Mouse (Mus musculus) liver (tissue): ENCODE results near the gene Ifnar1.
"Not testable (repeated sequence)": the region's sequence is repeated elsewhere in the genome, so short reads cannot be mapped to it uniquely, and the experiment has no call there.

Experiments used
- DNase-seq: peaks from one replicate; pipeline ENCODE4 v3.0.0-alpha.2; 2020; ENCODE audit warnings: mixed read lengths

The Ifnar1 gene

DNA sequence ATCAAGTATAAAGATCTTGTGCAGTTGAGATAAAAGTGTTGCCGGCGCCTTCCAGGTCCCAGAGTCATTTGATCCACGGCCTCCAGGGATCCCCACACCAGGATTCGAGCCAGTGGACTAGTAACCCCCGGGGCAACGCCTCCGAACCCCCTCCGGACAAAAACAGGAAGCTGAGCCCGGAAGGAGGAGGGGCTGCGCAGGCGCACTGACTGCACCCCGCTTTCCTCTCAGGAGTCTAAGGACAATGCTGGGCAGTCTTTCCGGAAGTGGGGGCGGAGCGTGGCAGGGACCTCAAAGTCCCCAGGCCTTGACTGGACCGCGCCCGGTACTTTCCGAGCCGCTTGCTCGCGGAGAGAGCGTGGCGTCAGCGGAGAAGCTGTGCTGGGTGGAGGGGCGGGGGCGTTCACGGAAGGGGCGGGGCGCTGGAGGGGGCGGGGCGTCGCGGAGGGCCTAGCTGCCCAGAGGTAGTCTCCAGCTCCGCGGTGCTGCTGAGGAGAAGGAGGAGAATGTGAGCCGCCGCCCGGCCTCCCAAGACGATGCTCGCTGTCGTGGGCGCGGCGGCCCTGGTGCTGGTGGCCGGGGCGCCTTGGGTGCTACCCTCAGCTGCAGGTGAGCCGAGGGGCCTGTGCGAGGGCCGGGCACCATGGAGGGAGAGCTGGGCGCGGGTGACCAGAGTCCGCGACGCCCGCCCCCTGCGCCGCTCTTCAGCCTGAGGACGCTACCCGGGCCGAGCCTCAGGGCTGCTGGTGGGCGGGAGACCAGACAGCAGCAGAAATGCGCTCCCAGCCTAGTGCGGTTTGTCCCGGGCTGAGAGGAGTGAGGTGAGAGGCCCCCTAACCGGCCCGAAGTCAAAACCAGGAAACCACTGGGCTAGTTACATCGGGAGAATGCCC lies at the start of gene Ifnar1:
TSS of gene Ifnar1 (plus strand) at position 431 of the 893 bp plus-strand sequence.
- DNase-seq, result peak; percentile 100

DNA sequence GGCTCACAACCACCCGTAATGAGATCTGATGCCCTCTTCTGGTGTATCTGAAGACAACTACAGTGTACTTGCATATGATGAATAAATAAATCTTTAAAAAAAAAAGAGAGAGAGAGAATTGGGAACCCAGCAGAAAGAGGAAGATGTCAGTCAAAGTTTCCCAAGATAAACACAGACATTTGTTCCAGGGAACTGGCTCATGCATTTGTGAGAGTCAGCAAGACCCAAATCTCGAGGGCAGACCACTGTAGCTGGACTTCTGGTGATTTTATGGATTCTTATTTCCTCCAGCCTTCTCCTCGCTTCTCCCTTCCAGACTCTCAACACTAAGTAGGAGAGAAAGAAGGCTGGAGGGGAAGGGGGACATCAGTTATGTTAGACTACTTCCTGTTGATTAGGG lies 47.0 kb upstream of the Ifnar1 start:
- DNase-seq, result no peak

DNA sequence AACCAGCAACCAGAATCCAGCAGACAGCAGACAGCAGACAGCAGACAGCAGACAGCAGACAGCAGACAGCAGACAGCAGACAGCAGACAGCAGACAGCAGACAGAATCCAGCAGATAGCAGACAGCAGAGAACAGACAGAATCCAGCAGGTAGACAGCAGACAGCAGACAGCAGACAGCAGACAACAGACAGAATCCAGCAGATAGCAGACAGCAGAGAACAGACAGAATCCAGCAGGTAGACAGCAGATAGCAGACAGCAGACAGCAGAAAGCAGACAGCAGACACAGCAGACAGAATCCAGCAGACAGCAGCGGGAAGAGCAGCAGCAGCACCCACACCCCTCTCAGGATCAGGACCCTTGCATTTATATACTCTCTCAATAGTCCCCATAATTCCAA lies 46.4 kb upstream of the Ifnar1 start:
- DNase-seq, result not testable (repeated sequence)

DNA sequence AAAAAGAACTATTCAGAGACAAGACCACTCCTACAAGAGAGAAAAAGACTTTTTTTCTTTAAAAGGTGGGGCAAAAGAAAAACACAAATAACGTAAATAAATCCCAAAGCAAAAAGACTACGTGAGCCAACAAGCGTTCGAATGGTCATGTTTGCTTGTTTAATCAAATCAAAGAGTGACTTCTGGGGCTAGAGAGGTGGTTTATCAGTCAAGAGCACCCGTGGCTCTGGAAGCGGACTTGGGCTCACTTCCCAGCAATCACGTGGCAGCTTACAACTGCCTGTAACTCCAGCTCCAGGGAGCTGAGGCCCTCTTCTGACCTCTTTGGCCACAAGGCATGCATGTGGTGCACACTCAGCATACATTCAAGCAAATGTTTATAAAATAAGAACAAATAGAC lies 43.7 kb upstream of the Ifnar1 start:
- DNase-seq, result peak; percentile 90

DNA sequence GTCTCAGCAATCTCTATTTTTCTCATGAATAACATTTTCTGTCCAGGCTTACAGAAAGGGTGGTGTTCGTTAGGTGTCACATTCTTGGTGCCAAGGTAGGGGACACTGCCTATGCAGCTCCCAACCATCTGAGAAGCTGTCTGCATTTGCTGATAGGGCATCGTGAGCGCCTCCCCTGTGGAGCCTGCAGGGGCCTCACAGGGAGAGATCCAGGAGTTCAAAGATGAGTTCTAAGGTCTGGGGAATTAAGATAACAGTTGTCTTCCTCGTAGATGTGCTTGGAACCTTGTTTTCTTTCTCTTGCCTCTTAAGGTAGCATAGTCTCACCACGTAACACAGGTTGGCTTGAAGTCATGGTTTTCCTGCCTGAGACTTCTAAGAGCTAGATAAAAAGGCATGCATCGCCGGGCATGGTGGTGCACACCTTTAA lies 43.2 kb upstream of the Ifnar1 start:
- DNase-seq, result peak; percentile 93

DNA sequence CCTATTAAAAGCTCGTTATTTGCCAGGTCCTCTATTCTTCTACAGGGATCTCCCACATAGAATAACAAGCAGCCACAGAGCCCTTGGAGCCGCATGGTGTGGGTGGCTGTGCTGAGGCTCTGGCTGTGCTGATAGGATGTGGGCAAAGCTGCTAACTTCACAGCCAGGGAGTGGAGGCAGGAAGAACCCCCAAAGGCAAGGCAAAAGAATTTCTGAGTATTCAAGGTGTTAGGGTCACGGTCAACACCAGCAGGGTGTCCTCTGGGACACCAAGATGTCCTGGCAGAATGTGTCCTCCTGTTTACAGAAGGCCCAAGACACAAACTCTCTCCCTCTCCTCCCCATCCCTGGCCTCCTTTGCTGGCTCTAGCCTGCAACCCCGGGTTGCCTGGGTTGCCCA lies 42.6 kb upstream of the Ifnar1 start:
- peak; percentile 83 for DNase-seq

DNA sequence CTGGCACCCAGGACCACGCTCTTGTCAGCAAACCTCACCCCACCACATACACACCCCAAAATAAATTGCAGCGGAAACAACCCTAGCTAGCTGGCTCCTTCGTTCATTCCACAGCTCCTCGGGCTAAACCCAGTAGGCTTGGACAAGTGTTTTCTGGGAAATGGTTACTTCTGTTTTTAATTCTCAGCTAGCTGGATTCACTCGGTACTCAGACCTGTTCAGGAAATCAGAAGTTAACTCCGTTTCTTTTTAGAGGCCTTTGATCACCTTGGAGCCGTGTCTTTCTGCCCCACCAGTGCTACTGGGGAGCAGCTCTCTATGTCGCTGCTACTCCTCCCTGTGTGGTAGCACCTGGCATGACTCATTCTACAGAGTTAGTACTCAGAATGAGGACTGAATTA lies 41.8 kb upstream of the Ifnar1 start:
- no peak for DNase-seq

DNA sequence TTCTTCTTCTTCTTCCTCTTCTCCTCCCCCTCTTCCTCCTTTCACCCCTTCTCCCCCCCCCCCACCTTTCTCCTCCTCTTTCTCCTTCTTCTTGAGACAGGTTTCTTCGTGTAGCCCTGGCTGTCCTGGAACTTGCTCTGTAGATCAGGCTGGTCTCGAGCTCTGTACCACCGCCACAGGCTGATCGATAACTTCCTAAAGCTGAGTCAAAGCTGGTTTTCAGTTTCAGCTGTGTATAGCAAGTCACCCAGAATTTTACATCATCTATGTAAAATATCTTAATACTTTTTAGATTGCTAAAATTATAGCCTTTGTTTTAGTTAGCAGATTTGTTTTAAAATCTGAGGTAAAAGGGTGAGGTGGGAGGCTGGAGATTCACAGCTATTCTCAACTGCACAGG lies 40.2 kb upstream of the Ifnar1 start:
- no peak for DNase-seq

DNA sequence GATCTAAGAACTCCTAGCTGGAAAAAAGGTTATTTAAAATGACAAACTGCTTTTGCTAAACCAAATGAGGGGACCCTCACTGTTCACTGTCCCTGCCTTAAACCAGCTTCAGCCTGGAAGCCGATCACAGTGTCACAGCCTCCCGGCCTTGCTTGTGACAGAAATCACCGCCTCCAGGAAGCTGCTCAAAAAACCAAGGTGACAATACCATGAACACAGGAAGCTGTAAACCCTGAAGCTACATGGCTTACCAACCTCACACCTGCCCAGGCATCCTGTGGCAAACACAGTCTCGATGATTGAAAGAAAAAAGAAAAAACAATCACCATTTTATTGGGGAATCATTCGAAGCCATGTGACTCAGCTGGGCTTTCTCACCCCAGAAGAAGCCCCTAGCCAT lies 39.5 kb upstream of the Ifnar1 start:
- DNase-seq, result no peak

DNA sequence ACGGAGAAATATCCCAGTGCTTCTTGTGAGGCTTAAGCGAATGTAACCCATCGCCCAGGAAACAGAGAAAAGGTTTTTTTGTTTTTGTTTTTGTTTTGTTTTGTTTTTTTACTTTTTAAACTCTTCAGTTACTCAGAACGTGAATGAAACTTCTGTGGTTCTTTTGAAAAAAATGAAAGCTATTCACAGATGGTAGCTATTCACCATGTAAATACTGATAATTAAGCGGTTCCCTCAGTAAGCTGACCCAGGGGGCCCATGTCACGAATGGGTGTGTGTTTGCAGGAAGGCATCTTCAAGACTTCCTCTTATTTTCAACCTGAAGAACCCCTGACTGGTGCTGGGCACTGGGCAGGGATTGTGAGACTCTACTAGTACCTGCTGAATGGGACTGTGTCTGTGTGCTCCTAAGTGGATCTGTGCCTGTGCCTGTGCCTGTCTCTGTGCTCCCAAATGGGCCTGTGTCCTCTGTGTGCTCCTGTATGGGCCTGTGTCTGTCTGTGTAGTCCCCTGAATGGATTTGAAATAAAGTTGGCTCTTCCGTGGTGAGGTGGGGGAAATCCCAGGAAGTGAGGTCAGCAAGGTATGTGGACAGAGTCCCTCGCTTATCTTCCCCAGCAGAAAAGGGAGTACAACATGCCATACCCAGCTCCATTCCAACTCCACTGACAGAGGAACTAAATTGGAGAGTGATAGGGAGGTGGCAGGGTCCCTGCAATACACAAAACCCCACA lies 38.1 kb upstream of the Ifnar1 start:
- DNase-seq, result peak; percentile 38

DNA sequence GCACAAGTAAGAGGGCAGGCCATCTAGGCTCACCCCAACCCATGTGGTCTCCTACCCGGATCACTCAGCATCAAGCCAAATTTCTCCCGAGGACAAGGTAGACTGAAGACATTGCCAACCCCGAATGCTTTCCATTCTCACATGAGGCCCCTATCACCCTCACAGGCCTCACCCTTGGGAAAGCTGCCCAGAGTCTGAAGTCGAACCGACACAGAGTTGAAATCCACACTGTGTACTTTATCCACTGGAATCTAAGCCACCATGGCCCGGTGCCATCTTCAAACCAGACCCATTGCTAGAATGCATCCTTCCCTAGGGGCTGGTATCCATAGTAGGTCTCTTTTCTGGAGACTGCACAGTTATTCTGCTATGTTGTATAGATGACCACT lies 37.5 kb upstream of the Ifnar1 start:
- DNase-seq, result peak; percentile 31

DNA sequence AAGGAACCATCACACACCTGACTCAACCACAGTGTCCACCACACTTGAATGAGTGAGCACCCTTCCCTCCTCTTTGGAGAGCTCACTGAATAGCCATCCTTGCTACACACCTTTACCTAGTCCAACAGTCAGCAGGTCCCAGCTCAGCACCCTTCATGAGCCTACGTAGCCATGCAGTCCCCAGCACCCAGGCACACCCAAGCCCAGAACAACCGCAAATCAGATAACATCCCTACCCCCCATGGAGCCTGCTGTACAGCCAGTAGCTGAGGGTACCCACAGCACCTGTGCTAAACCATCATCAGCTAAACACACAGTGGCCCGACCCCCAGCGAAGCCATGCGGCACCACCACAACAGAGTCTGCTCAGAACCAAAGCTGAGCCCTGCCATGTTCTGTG lies 37.0 kb upstream of the Ifnar1 start:
- DNase-seq, result peak; percentile 71

DNA sequence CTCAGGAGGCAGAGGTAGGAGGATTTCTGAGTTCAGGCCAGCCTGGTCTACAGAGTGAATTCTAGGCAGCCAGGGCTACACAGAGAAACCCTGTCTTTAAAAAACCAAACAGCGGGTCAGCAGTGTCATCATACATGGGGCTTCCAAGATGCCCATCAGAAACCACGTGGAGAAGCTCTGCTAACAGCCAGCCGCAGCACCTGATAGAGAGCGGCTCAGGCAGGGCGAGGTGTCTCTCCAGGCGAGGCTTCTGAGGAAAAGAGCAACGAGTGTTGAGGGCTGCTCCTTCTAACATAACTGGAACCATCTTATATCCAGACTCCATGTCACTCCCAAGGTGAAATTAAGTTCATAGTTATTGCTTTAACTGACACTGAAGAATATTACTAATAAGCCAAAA lies 36.1 kb upstream of the Ifnar1 start:
- DNase-seq, result peak; percentile 75

DNA sequence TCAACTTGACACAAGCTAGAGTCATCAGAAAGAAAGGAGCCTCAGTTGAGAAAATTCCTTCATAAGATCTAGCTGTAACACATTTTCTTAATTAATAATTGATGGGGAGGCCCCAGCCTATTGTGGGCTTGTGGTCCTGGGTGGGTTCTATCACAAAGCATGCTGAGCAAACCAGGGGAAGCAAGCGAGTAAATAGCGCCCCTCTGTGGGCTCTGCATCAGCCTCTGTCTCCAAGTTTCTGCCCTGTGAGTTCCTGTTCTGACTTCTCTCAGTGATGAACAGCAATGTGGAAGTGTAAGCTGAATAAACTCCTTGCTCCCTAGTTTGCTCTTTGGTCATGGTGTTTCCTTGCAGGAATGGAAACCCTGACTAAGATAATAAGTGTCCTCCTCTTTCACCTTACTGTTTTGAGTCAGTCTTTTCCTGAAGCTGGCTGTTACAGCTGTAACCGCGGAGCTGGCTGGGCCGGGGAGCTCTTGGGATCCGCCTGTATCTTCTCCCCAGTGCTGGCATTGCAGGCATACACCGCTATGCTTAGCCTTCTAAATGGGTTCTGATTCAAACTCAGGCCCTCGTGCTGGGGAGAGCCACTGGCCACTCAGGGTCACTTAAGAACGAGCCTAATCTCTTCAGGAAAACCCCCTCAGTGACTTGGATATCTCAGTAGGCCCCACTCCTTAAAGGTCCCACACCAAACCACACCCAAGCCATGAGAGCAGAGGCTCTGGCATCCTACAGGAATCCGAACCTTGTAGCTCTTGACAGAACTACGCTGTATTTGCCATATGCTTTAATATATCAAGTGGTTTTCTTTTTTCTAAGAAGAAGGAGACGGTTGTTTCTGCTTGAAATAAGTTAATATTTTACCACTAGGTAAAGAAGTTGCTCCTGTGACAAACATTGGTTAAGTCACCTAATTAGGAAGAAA lies 34.6 kb upstream of the Ifnar1 start:
- peak; percentile 34 for DNase-seq

DNA sequence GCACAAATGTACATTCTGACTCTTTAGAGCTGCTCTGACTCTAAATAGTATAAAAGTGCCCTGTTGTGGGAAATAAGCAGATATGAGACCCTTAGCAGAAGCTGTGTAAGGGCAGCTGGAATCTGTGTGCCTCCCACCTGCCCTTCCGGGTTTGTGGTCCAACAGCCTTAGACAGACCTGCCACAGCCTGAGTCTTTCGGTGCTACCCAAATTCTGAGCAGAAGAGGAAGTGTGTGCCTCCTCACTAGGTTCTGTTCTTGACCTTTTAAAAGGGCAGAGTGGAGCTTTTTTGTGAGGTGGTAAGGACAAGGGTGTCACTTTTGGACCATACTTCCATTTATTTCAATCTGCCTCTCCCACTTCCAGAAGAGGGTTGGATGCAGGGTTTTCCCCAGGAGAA lies 33.1 kb upstream of the Ifnar1 start:
- no peak for DNase-seq

DNA sequence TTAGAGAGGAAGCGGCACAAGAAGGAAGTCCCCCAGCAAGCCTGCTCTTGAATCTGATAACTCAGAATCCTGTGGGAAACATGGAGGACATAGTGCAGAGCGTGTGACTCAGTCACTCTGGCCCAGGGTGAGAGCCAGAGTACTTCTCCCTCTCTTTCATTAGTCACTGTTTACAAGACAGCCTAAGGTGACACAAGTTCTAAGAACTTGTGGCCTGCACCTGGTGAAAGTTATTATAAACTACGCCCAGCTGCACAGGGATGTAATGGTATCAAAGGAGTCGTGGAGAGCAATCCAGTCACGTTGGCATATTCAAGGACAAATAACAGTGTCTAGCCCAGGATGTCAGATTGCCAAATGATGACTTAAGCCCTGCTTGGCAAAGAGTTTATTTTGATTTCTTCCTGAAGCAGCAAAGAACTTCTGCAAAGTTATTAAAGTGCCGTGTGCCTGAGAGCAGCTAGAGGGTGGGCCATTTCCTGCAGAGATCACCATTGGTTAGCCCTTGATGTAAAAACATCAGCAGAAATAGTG lies 32.6 kb upstream of the Ifnar1 start:
- no peak for DNase-seq

DNA sequence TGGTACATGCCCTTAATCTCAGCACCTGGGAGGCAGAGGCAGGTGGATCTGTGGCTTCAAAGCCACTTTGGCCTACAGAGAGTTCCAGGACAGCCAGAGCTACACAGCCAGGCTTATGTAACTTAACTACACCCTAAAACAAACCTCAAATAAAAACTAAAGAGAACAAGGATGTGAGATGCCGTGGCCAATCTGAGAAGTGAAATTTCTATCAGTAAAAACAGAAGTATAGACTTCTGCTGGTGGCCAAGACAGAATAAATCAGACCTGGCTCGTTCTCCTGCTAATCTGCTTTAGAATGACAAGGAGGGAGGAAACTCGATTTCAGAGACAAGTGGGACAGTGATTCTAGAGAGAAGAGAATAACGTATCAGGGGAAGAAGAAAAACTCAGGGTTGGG lies 29.2 kb upstream of the Ifnar1 start:
- DNase-seq, result no peak

DNA sequence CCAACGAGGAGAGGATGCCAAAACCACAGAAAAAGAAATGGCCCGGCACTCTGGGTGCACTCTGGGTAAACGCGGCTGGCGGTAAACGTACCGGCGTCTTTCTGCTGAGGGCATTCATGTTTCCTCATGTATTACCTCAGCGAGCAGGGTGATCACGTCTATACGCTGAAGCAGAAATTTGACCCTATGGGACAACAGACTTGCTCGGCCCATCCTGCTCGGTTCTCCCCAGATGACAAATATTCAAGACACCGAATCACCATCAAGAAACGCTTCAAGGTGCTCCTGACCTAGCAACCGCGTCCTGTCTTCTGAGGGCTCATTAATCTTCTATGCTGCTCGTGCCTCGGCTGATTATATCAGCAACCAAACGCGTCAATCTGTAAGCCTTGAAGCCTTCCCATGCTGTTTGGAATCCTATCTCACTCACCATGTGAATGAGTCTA lies 26.7 kb upstream of the Ifnar1 start:
- no peak for DNase-seq

DNA sequence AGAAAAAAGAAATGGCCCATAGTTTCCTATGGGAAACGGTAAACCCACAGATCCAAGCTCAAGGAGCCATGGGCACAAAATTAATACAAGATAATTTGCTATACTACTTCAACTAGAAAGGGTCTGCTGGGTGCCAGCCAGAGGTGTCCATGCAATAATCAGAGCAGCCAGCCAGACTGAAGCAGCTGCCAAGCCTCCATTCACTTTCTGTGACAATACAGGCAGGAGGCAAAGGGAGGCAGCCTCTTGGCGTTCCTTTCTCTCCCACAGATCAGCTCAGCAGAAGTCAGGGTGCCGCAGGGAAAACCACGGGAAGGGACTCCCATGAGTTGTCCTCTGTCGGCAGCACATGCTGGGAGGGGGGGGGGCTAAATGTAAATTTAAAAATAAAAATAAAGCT lies 26.1 kb upstream of the Ifnar1 start:
- DNase-seq, result no peak

DNA sequence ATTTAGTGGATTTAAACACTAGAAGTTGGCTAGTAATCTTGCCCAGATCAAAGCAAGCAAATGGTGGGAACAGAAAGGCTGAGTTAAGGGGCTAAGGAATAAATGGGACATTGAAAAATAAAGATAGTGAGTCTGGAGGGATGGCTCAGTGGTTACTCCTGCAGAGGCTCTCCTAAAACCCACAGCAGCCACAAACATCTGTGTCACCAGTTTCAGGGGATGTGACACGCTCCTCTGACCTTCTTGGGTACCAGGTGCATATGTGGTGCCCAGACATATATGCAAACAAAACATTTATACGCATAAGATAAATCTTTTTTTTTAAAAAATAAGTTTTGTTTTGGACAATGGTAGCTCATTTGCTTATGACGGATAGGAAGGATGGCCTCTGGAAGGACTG lies 25.6 kb upstream of the Ifnar1 start:
- DNase-seq, result no peak

DNA sequence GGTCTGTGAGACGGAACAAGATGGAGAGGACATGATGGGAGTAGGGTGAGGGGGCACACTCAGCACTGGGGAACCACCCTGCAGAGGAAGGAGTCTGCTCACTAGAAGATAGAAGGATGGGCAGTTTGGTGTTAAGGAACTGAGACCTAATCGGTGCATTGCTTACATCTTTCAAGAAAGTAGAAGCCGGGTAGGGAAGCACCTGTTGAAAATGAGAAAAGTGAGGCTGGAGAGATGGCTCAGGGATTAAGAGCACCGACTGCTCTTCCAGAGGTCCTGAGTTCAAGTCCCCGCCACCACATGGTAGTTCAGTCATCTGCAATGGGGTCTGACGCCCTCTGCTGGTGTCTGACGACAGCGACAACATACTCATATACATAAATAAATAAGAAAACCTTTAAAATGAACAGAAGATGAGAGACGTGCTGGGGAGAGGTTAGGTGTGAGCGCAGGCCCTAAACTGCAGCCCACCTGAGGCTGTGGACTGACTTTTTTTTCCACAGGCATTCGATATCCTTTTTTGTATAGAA lies 25.1 kb upstream of the Ifnar1 start:
- DNase-seq, result peak; percentile 70

DNA sequence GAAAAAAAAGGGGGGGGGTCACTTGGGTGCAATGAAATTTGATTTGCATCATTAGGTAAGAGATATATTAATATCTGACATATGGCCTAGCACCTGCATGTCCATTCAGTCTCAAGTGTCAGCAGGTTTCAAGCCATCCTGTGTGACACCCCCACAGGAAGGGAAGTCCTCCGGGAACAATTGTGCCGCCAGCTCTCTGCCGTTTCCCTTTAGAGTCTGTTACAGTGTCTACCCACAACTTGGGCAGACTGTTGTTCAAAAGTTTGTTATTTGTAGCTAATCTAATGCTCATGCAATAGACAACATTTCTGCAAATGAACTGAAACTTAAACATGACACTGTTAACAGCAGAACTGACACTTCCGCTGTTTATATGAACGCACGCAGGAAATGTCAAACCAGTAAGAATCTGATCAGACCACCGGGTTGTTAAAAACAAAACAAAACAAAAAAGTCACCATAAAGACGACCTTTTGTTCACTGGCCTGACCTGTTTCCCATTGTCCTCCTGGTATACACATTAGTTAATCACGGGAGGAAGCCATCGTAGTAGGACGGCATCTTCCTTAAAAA lies 23.9 kb upstream of the Ifnar1 start:
- DNase-seq, result no peak
